8 mouse cellular contexts compared by ENCODE assay signal in genomic region chr5:75574852-75575566, GRCm38 (mm10). TPM values are rescaled to one million over a fixed set of nuclear protein-coding genes. Genes with fewer than 3 reads are reported as not detected.
DNase-seq lines count a peak whose midpoint lies in the region; ATAC-seq and TF ChIP-seq lines count a peak whose summit lies in the region.

Gene Kit (plus strand): TSS chr5:75574916.

- TF ChIP-seq CTCF in hindbrain, postnatal 0 days (IDR thresholded peaks at IDR 0.05; ENCODE audit: low read depth): no peak; the same call in 1 of the 2 replicates

- H3K4me3 ChIP-seq in hindbrain, postnatal 0 days (ENCODE audit: low read length): peak within 1 kb of the TSS; percentile 78

- H3K9me3 ChIP-seq in hindbrain, postnatal 0 days (ENCODE audit: low read length): no peaks in the 10 kb centered on the region

- no peaks in the 10 kb centered on the region for H3K36me3 ChIP-seq in hindbrain, postnatal 0 days (ENCODE audit: insufficient read depth, low read length)

- H3K4me1 ChIP-seq in hindbrain, postnatal 0 days (ENCODE audit: insufficient read depth, low read length): peaks cover 8% of the 10 kb centered on the region; the same call in 1 of the 2 replicates

- WGBS in hindbrain, postnatal 0 days: under 1% methylated on average over 59 of the region's 65 CpGs

- peak; percentile 35 to 83 for DNase-seq in adrenal gland, adult (ENCODE audit: inconsistent age in 2 of 2, low spot score in 1 of 2)
- DNase-seq in gastrocnemius, postnatal 10 days: peak; percentile 58
- DNase-seq in hindbrain, postnatal 0 days (ENCODE audit: low spot score): peak; percentile 89
- DNase-seq in left cerebral cortex, adult 8-10 months (ENCODE audit: low spot score in 2 of 2): peak; percentile 21 to 23
- peak; percentile 71 for DNase-seq in right cerebral cortex, postnatal 14 days
- peak; percentile 38 for DNase-seq in urinary bladder, postnatal 25 days (ENCODE audit: low spot score)

- peak within 1 kb of the TSS; percentile 71 for H3K9ac ChIP-seq in hindbrain, postnatal 0 days (replicated peaks; ENCODE audit: low read length)

- ATAC-seq in common myeloid progenitor, adult 5-6 weeks (replicated peaks; ENCODE audit: low read depth, poor library complexity, severe bottlenecking): peak; percentile 81
- peak; percentile 92 for ATAC-seq in hindbrain, postnatal 0 days
- peak; percentile 72 for ATAC-seq in megakaryocyte, adult 5-6 weeks (ENCODE audit: poor library complexity, severe bottlenecking)

- H3K27ac ChIP-seq in hindbrain, postnatal 0 days: peak within 1 kb of the TSS; percentile 76

- H3K4me2 ChIP-seq in hindbrain, postnatal 0 days (ENCODE audit: low read depth, low read length): peak within 1 kb of the TSS; percentile 98

- no peaks in the 10 kb centered on the region for H3K27me3 ChIP-seq in hindbrain, postnatal 0 days (ENCODE audit: insufficient read depth, low read length)

RNA-seq across cellular contexts. Expression of gene Kit, which starts in this region (rescaled TPM):
- 183 and 195 TPM in 2 replicates for total RNA-seq in common myeloid progenitor, adult 5-6 weeks (2017)
- 1 to 10 TPM; 7.3 to 7.7 TPM for total RNA-seq in gastrocnemius, postnatal 10 days (2021)
- total RNA-seq in hindbrain, postnatal 0 days (2014; rRNA removed): 48.0 and 58.1 TPM in 2 replicates
- 31.2 and 31.8 TPM in 2 replicates for polyA plus RNA-seq in hindbrain, postnatal 0 days (2015; fragmentation: Nextera tagmentation; extraction: Ambion mirVana)
- 10 to 100 TPM; 27.3 to 34.9 (median 33.6) TPM for total RNA-seq in left cerebral cortex, adult 8-10 months (2022)
- total RNA-seq in megakaryocyte, adult 5-6 weeks (2015): 2.8 and 2.9 TPM in 2 replicates
- 2.4 and 2.5 TPM in 2 replicates for total RNA-seq in megakaryocyte, adult 5-6 weeks (2017)

Comparison
In these comparisons a context has a peak if more than half of its experiments do, and no peak if none do; other contexts are left out.
1. Peak in every context shown above with its lines: DNase-seq, ATAC-seq, H3K4me3 ChIP-seq and H3K27ac ChIP-seq.
2. DNase-seq: peak in every context shown above with its lines; median percentile 89 in hindbrain, postnatal 0 days; 71 in right cerebral cortex, postnatal 14 days; 59 in adrenal gland, adult; 58 in gastrocnemius, postnatal 10 days; 38 in urinary bladder, postnatal 25 days; 22 in left cerebral cortex, adult 8-10 months.